Mouse (Mus musculus) mesoderm, embryonic 11.5 days (tissue): Measurements from ENCODE around the gene Maea.

ENCODE experiments used
- DNase-seq: peaks from one replicate; pipeline ENCODE4 v3.0.0-alpha.2; 2012; ENCODE audit warnings: low read depth, low spot score

Maea gene

GRCm38 (mm10) chr5:33357494-33357893, 22.2 kb downstream of the Maea start:
- DNase-seq: no peak

GRCm38 (mm10) chr5:33358467-33358866, 23.2 kb downstream of the Maea start:
- DNase-seq: no peak

- no peak for DNase-seq
Observed at GRCm38 (mm10) chr5:33363263-33363662, 28.0 kb downstream of the Maea start.

- DNase-seq: no peak
Observed at GRCm38 (mm10) chr5:33368651-33369050, 33.3 kb downstream of the Maea start.

- no peak for DNase-seq
Observed at GRCm38 (mm10) chr5:33371137-33371536, 35.8 kb downstream of the Maea start.

GRCm38 (mm10) chr5:33371668-33372067, 36.4 kb downstream of the Maea start:
- DNase-seq: no peak

GRCm38 (mm10) chr5:33372331-33373038, 37.2 kb downstream of the Maea start:
- DNase-seq: no peak

GRCm38 (mm10) chr5:33377176-33377575, 41.9 kb downstream of the Maea start:
- DNase-seq: no peak

- no peak for DNase-seq
Observed at GRCm38 (mm10) chr5:33377801-33378301, 42.5 kb downstream of the Maea start.

- DNase-seq: peak; percentile 100
Observed at GRCm38 (mm10) chr5:33378302-33378854, 43.1 kb downstream of the Maea start, which contains the start of gene Uvssa. Uvssa (plus strand) TSS chr5:33378549.

GRCm38 (mm10) chr5:33387550-33387949, 52.2 kb downstream of the Maea start:
- no peak for DNase-seq

- DNase-seq: peak; percentile 84
Observed at GRCm38 (mm10) chr5:33393803-33394202, 58.5 kb downstream of the Maea start.

GRCm38 (mm10) chr5:33395693-33396092, 60.4 kb downstream of the Maea start:
- no peak for DNase-seq

- DNase-seq: no peak
Observed at GRCm38 (mm10) chr5:33396828-33397227, 61.5 kb downstream of the Maea start.

- DNase-seq: no peak
Observed at GRCm38 (mm10) chr5:33400819-33401218, 65.5 kb downstream of the Maea start.

- DNase-seq: no peak
Observed at GRCm38 (mm10) chr5:33420313-33420712, 85.0 kb downstream of the Maea start.
